Mouse (Mus musculus): ENCODE results near the gene Smyd3.
A peak's percentile ranks its signal among the peaks of the same experiment; 100 is the strongest.

The Smyd3 gene

GRCm38 (mm10) chr1:179517713-179518465, at the start of gene Smyd3:
Gene Smyd3 (minus strand): TSS chr1:179518041.
- DNase-seq (ENCODE audit: low read depth), result peak; percentile 96

- DNase-seq (ENCODE audit: low read depth), result no peak
These were observed 49.7 kb upstream of the Smyd3 start for GRCm38 (mm10) chr1:179567558-179567957.

- DNase-seq (ENCODE audit: low read depth), result no peak
These were observed 46.1 kb upstream of the Smyd3 start for GRCm38 (mm10) chr1:179563926-179564325.

- DNase-seq (ENCODE audit: low read depth), result no peak
These were observed 45.4 kb upstream of the Smyd3 start for GRCm38 (mm10) chr1:179563211-179563610.

GRCm38 (mm10) chr1:179560845-179561430, 43.1 kb upstream of the Smyd3 start:
- DNase-seq (ENCODE audit: low read depth), result no peak

- DNase-seq (ENCODE audit: low read depth), result no peak
These were observed 41.8 kb upstream of the Smyd3 start for GRCm38 (mm10) chr1:179559446-179560194.

- DNase-seq (ENCODE audit: low read depth), result no peak
These were observed 39.1 kb upstream of the Smyd3 start for GRCm38 (mm10) chr1:179556921-179557320.

- peak; percentile 32 for DNase-seq (ENCODE audit: low read depth)
These were observed 36.1 kb upstream of the Smyd3 start for GRCm38 (mm10) chr1:179553949-179554347.

GRCm38 (mm10) chr1:179553197-179553948, 35.5 kb upstream of the Smyd3 start:
- peak; percentile 40 for DNase-seq (ENCODE audit: low read depth)

GRCm38 (mm10) chr1:179552751-179553150, 34.9 kb upstream of the Smyd3 start:
- DNase-seq (ENCODE audit: low read depth), result no peak

GRCm38 (mm10) chr1:179551921-179552320, 34.1 kb upstream of the Smyd3 start:
- no peak for DNase-seq (ENCODE audit: low read depth)

- no peak for DNase-seq (ENCODE audit: low read depth)
These were observed 33.5 kb upstream of the Smyd3 start for GRCm38 (mm10) chr1:179551336-179551735.

GRCm38 (mm10) chr1:179548996-179549752, 31.3 kb upstream of the Smyd3 start:
- no peak for DNase-seq (ENCODE audit: low read depth)

GRCm38 (mm10) chr1:179548220-179548619, 30.4 kb upstream of the Smyd3 start:
- no peak for DNase-seq (ENCODE audit: low read depth)

GRCm38 (mm10) chr1:179547176-179547575, 29.3 kb upstream of the Smyd3 start:
- peak; percentile 50 for DNase-seq (ENCODE audit: low read depth)

GRCm38 (mm10) chr1:179546551-179546917, 28.7 kb upstream of the Smyd3 start:
- DNase-seq (ENCODE audit: low read depth), result no peak

- peak; percentile 99 for DNase-seq (ENCODE audit: low read depth)
These were observed 28.1 kb upstream of the Smyd3 start, which contains the start of the genes Tfb2m and Cnst for GRCm38 (mm10) chr1:179545768-179546550. Gene Tfb2m (minus strand): TSS chr1:179546267. Gene Cnst (plus strand): TSS chr1:179546370.

GRCm38 (mm10) chr1:179541502-179541901, 23.7 kb upstream of the Smyd3 start:
- DNase-seq (ENCODE audit: low read depth), result peak; percentile 36

- no peak for DNase-seq (ENCODE audit: low read depth)
These were observed 22.0 kb upstream of the Smyd3 start for GRCm38 (mm10) chr1:179539887-179540286.

- DNase-seq (ENCODE audit: low read depth), result no peak
These were observed 21.2 kb upstream of the Smyd3 start for GRCm38 (mm10) chr1:179539054-179539453.

- DNase-seq (ENCODE audit: low read depth), result no peak
These were observed 2.1 kb upstream of the Smyd3 start for GRCm38 (mm10) chr1:179519901-179520300.
